Mouse (Mus musculus) stomach, embryonic 16.5 days (tissue): ENCODE measurements at regions not wholly inside any gene's neighbourhood (a gene's known extent, or its start where the extent isn't known, plus 50 kb on each side); places are given as distances from the start of the nearest gene placed in this dataset.

ENCODE experiments used
- ATAC-seq: fragments of 200-750 bp; cut with Nextera tagmentation; 2 replicates; pipeline ENCODE4 v1.8.0; 2017; ENCODE audit warnings: moderate number of reproducible peaks, moderate TSS enrichment; ENCODE audit not compliant: insufficient read depth, low FRiP score
- H3K27ac ChIP-seq: fragments of 300-500 bp; sonication (generic); 2 replicates; pipeline ENCODE4 v1.5.1; 2014; ENCODE audit warnings: low read length
- H3K27me3 ChIP-seq: fragments of 300-500 bp; sonication (generic); 2 replicates; pipeline ENCODE4 v1.6.1; 2014; ENCODE audit warnings: low read length, control low read depth, mixed read lengths; ENCODE audit not compliant: control insufficient read depth, insufficient read depth
- H3K36me3 ChIP-seq: fragments of 300-500 bp; sonication (generic); 2 replicates; pipeline ENCODE4 v1.6.1; 2014; ENCODE audit warnings: low read length; ENCODE audit not compliant: control insufficient read depth, insufficient read depth
- H3K4me1 ChIP-seq: fragments of 300-500 bp; sonication (generic); 2 replicates; pipeline ENCODE4 v1.6.1; 2014; ENCODE audit warnings: low read length, control low read depth, mixed read lengths; ENCODE audit not compliant: control insufficient read depth, insufficient read depth
- H3K4me2 ChIP-seq: fragments of 300-500 bp; sonication (generic); 2 replicates; pipeline ENCODE4 v1.6.1; 2014; ENCODE audit warnings: low read depth, low read length, mixed read lengths
- H3K4me3 ChIP-seq: fragments of 300-500 bp; sonication (generic); replicated peaks from 2 replicates; pipeline ENCODE4 v1.5.1; 2014; ENCODE audit warnings: mild to moderate bottlenecking, low read length
- H3K9ac ChIP-seq: fragments of 300-500 bp; sonication (generic); 2 replicates; pipeline ENCODE4 v1.6.1; 2014; ENCODE audit warnings: low read length
- H3K9me3 ChIP-seq: fragments of 300-500 bp; sonication (generic); replicated peaks from 2 replicates; pipeline ENCODE4 v1.6.1; 2016; ENCODE audit warnings: low read length, control low read depth; ENCODE audit not compliant: control insufficient read depth
- WGBS: fragments of 180-500 bp; shearing (Covaris S2); extraction: QIAGEN DNeasy Blood & Tissue Kit; methylation state at CpG from one replicate; pipeline ENCODE4 v1.1.7; 2014; 5-methylcytosine and 5-hydroxymethylcytosine counted together

GRCm38 (mm10) chr4:31404840-31405714 lies 558.8 kb upstream of the Map3k7 start:
- peak overlapping the region; percentile 18; the same call in 1 of the 2 replicates for H3K4me3 ChIP-seq
- no peaks in the 10 kb centered on the region for H3K36me3 ChIP-seq
- no peak overlapping the region for H3K9ac ChIP-seq
- H3K4me2 ChIP-seq = peak overlapping the region; percentile 39
- H3K27me3 ChIP-seq = no peaks in the 10 kb centered on the region
- no peaks in the 10 kb centered on the region for H3K9me3 ChIP-seq
- peaks cover 7% of the 10 kb centered on the region; the same call in 1 of the 2 replicates for H3K4me1 ChIP-seq
- peak overlapping the region; percentile 39; the same call in 1 of the 2 replicates for H3K27ac ChIP-seq
- peak; percentile 50; the same call in 1 of the 2 replicates for ATAC-seq
- 40% methylated on average over 16 of the region's 16 CpGs for WGBS

GRCm38 (mm10) chr4:31410157-31410556 lies 553.7 kb upstream of the Map3k7 start:
- Histone ChIP-seq H3K4me2 (no peak overlapping the region), H3K9ac (no peak overlapping the region), H3K27ac (no peak overlapping the region), H3K4me3 (no peak overlapping the region), H3K9me3 (no peaks in the 10 kb centered on the region), H3K36me3 (no peaks in the 10 kb centered on the region), H3K27me3 (no peaks in the 10 kb centered on the region), H3K4me1 (peaks cover 2% of the 10 kb centered on the region; the same call in 1 of the 2 replicates)
- 75% methylated on average over 3 of the region's 3 CpGs for WGBS
- no peak for ATAC-seq

GRCm38 (mm10) chr4:31411770-31412525 lies 551.9 kb upstream of the Map3k7 start:
- no peak for ATAC-seq

GRCm38 (mm10) chr4:31417161-31417560 lies 546.7 kb upstream of the Map3k7 start:
- no peak overlapping the region for H3K27ac ChIP-seq
- no peaks in the 10 kb centered on the region for H3K9me3 ChIP-seq
- H3K27me3 ChIP-seq = no peaks in the 10 kb centered on the region
- H3K9ac ChIP-seq = no peak overlapping the region
- no peaks in the 10 kb centered on the region for H3K4me1 ChIP-seq
- 75% methylated on average over 4 of the region's 4 CpGs for WGBS
- no peak overlapping the region for H3K4me3 ChIP-seq
- ATAC-seq = no peak
- H3K36me3 ChIP-seq = no peaks in the 10 kb centered on the region
- no peak overlapping the region for H3K4me2 ChIP-seq

More at GRCm38 (mm10) chr4:31411770-31412525, 551.9 kb upstream of the Map3k7 start:
- Histone ChIP-seq H3K36me3 (no peaks in the 10 kb centered on the region), H3K4me3 (no peak overlapping the region), H3K4me1 (no peaks in the 10 kb centered on the region), H3K27me3 (no peaks in the 10 kb centered on the region), H3K9ac (no peak overlapping the region), H3K4me2 (no peak overlapping the region), H3K27ac (no peak overlapping the region), H3K9me3 (no peaks in the 10 kb centered on the region)
- 62% methylated on average over 9 of the region's 9 CpGs for WGBS

- Histone ChIP-seq H3K9ac (no peak overlapping the region), H3K4me2 (no peak overlapping the region), H3K9me3 (no peaks in the 10 kb centered on the region), H3K27me3 (no peaks in the 10 kb centered on the region), H3K36me3 (no peaks in the 10 kb centered on the region), H3K4me3 (no peak overlapping the region), H3K27ac (no peak overlapping the region), H3K4me1 (no peaks in the 10 kb centered on the region)
- ATAC-seq = no peak
- 7% methylated on average over 6 of the region's 6 CpGs for WGBS
Measured at GRCm38 (mm10) chr4:31419240-31419639, 544.7 kb upstream of the Map3k7 start.

GRCm38 (mm10) chr4:31420167-31420566 lies 543.7 kb upstream of the Map3k7 start:
- Histone ChIP-seq H3K9ac (no peak overlapping the region), H3K4me3 (no peak overlapping the region), H3K27me3 (no peaks in the 10 kb centered on the region), H3K4me2 (no peak overlapping the region), H3K9me3 (no peaks in the 10 kb centered on the region), H3K36me3 (no peaks in the 10 kb centered on the region), H3K27ac (no peak overlapping the region), H3K4me1 (no peaks in the 10 kb centered on the region)
- no peak for ATAC-seq
- 88% methylated on average over 9 of the region's 9 CpGs for WGBS

GRCm38 (mm10) chr4:31421386-31421785 lies 542.5 kb upstream of the Map3k7 start:
- no peaks in the 10 kb centered on the region for H3K36me3 ChIP-seq
- 0 out of 2 replicates have a peak, but pooled peaks cover under 1% of the 10 kb centered on the region for H3K4me1 ChIP-seq
- no peak overlapping the region for H3K4me2 ChIP-seq
- no peak for ATAC-seq
- H3K9ac ChIP-seq = no peak overlapping the region
- no peak overlapping the region for H3K27ac ChIP-seq
- WGBS = 67% methylated on average over 5 of the region's 5 CpGs
- H3K4me3 ChIP-seq = no peak overlapping the region
- no peaks in the 10 kb centered on the region for H3K27me3 ChIP-seq
- H3K9me3 ChIP-seq = no peaks in the 10 kb centered on the region

GRCm38 (mm10) chr4:31425135-31425534 lies 538.8 kb upstream of the Map3k7 start:
- WGBS = 40% methylated on average over 7 of the region's 7 CpGs
- no peak for ATAC-seq
- Histone ChIP-seq H3K9me3 (no peaks in the 10 kb centered on the region), H3K4me3 (no peak overlapping the region), H3K36me3 (no peaks in the 10 kb centered on the region), H3K27ac (no peak overlapping the region), H3K27me3 (no peaks in the 10 kb centered on the region), H3K4me2 (no peak overlapping the region), H3K4me1 (0 out of 2 replicates have a peak, but pooled peaks cover 3% of the 10 kb centered on the region), H3K9ac (no peak overlapping the region)

- Histone ChIP-seq H3K36me3 (no peaks in the 10 kb centered on the region), H3K9me3 (no peaks in the 10 kb centered on the region)
- 60% methylated on average over 4 of the region's 4 CpGs for WGBS
Measured at GRCm38 (mm10) chr4:31425716-31426115, 538.2 kb upstream of the Map3k7 start.

More at GRCm38 (mm10) chr4:31425716-31426115, 538.2 kb upstream of the Map3k7 start:
- H3K4me3 ChIP-seq = no peak overlapping the region
- H3K27me3 ChIP-seq = no peaks in the 10 kb centered on the region
- H3K9ac ChIP-seq = no peak overlapping the region
- 0 out of 2 replicates have a peak, but pooled peaks cover 3% of the 10 kb centered on the region for H3K4me1 ChIP-seq
- H3K4me2 ChIP-seq = no peak overlapping the region
- H3K27ac ChIP-seq = no peak overlapping the region
- ATAC-seq = no peak
